Mouse (Mus musculus) G1E (cell line): Measurements from ENCODE around the gene 5730596B20Rik.

Experiments
- CTCF ChIP-seq: IDR thresholded peaks from 2 replicates; pipeline ENCODE4 v1.5.1; 2012; ENCODE audit warnings: low read depth, low read length, inconsistent platforms, mixed read lengths
- GATA1 ChIP-seq: IDR thresholded peaks from 2 replicates; pipeline ENCODE4 v1.6.1; 2012; ENCODE audit warnings: borderline replicate concordance, low read length, inconsistent platforms, mixed read lengths
- GATA2 ChIP-seq: IDR thresholded peaks from 2 replicates; pipeline ENCODE4 v1.6.1; 2012; ENCODE audit warnings: low read depth, low read length, inconsistent platforms, borderline replicate concordance
- POLR2AphosphoS5 ChIP-seq: IDR thresholded peaks from 2 replicates; pipeline ENCODE4 v1.6.1; 2012; ENCODE audit warnings: low read depth, low read length, inconsistent platforms; ENCODE audit not compliant: insufficient replicate concordance
- TAL1 ChIP-seq: conservative IDR thresholded peaks from 2 replicates; pipeline ENCODE4 v1.6.1; 2012; ENCODE audit warnings: low read depth, low read length, inconsistent platforms, mixed read lengths

DNA sequence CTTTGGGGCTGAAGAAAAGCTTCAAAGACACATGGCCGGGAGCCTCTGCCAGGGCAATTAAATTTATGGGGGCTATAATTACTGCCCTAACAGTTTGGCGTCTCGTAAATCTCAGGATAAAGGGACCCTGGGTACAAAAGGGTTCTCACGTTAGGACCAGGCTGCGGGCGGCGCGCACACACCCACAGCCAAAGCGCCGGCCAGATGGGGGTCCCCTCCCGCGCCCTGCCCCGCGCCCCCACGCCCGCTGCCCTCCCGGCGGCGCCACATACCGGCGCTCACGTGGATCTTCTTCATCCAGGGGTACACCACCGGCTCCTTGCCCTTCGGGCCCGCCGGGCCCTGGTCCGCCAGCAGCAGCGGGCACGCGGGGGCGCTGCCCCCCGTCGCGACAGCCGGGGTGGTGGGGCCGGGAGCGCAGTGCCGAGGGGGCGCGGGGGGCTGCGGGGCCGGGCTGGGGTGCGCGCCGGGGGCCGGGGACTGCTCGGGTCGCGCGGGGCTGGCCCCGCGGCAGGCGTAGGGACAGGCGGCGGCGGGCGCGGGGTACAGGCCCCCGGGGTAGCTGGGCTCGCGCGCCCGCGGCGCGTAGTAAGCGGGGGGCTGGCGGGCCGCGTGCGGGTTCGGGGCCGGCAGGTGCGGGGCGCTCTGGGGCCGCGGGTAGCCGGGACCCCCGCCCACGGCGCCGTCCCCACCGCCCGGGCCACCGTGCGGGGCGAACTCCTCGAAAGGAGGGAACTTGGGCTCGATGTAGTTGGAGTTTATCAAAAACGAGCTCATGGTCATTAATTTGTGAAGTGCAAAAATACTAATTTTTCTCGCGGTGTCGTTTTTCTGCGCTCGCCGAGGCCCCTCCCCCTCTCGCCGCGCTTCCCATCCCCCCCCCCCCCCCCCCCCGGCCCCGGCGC lies 13.9 kb downstream of the 5730596B20Rik start, which contains the start of gene Hoxa4:
- no peak for TF ChIP-seq CTCF
- TF ChIP-seq TAL1 = no peak
- no peak for TF ChIP-seq GATA1
- no peak for TF ChIP-seq GATA2
- no peak for TF ChIP-seq POLR2AphosphoS5
